Mouse (Mus musculus) limb, embryonic 14.5 days (tissue): ENCODE measurements around the gene Eif4h. TPM values are rescaled to one million over a fixed set of nuclear protein-coding genes. Genes with fewer than 3 reads are reported as not detected.

Experiments used
- ATAC-seq: fragments of 200-750 bp; cut with Nextera tagmentation; 2 replicates; pipeline ENCODE4 v1.8.0; 2017; ENCODE audit warnings: low read depth, moderate number of reproducible peaks, moderate TSS enrichment; ENCODE audit not compliant: low FRiP score
- DNase-seq: peaks from one replicate; pipeline ENCODE4 v3.0.0-alpha.2; 2015; ENCODE audit warnings: low spot score
- H3K27ac ChIP-seq: fragments of 300-500 bp; sonication (generic); replicated peaks from 2 replicates; pipeline ENCODE4 v1.5.1; 2014; ENCODE audit warnings: low read depth, mild to moderate bottlenecking, low read length, moderate library complexity, mixed read lengths
- H3K27me3 ChIP-seq: fragments of 300-500 bp; sonication (generic); 2 replicates; pipeline ENCODE4 v1.6.1; 2014; ENCODE audit warnings: low read length, mixed read lengths; ENCODE audit not compliant: control insufficient read depth, insufficient read depth
- H3K36me3 ChIP-seq: fragments of 300-500 bp; sonication (generic); 2 replicates; pipeline ENCODE4 v1.6.1; 2014; ENCODE audit warnings: mild to moderate bottlenecking, low read length, moderate library complexity, mixed read lengths; ENCODE audit not compliant: control insufficient read depth, insufficient read depth
- H3K4me1 ChIP-seq: fragments of 300-500 bp; sonication (generic); 2 replicates; pipeline ENCODE4 v1.6.1; 2014; ENCODE audit warnings: antibody characterized with exemption, low read length, mixed read lengths; ENCODE audit not compliant: control insufficient read depth, insufficient read depth
- H3K4me2 ChIP-seq: fragments of 300-500 bp; sonication (generic); replicated peaks from 2 replicates; pipeline ENCODE4 v1.6.1; 2014; ENCODE audit warnings: low read depth, mild to moderate bottlenecking, low read length, moderate library complexity; ENCODE audit not compliant: severe bottlenecking
- H3K4me3 ChIP-seq: fragments of 300-500 bp; sonication (generic); replicated peaks from 2 replicates; pipeline ENCODE4 v1.5.1; 2014; ENCODE audit warnings: low read length
- H3K9ac ChIP-seq: fragments of 300-500 bp; sonication (generic); 2 replicates; pipeline ENCODE4 v1.6.1; 2014; ENCODE audit warnings: mild to moderate bottlenecking, low read depth, low read length, moderate library complexity; ENCODE audit not compliant: severe bottlenecking
- H3K9me3 ChIP-seq: fragments of 300-500 bp; sonication (generic); 2 replicates; pipeline ENCODE4 v1.6.1; 2016; ENCODE audit warnings: low read length; ENCODE audit not compliant: control insufficient read depth
- POLR2A ChIP-seq: fragments of 200-500 bp; IDR thresholded peaks from 2 replicates; pipeline ENCODE4 v1.8.0; 2012; ENCODE audit warnings: inconsistent platforms, mild to moderate bottlenecking, moderate library complexity, borderline replicate concordance; ENCODE audit not compliant: insufficient read depth, insufficient read length; ENCODE audit errors: extremely low read depth
- WGBS: fragments of 180-500 bp; shearing (Covaris S2); extraction: QIAGEN DNeasy Blood & Tissue Kit; methylation state at CpG from one replicate; pipeline ENCODE4 v1.1.7; 2014; 5-methylcytosine and 5-hydroxymethylcytosine counted together
- polyA plus RNA-seq, 2 experiments: library from polyadenylated mRNA; depleted of rRNA in 1 of 2; stranded (reverse) in 1 of 2; unstranded in 1 of 2; fragments of >200 nt; fragmentation: Nextera tagmentation in 1 of 2; extraction: Ambion mirVana in 1 of 2; gene quantifications; 2 replicates each; pipeline versions ENCODE4 v1.2.1 to v1.2.3; 2012 to 2014

The Eif4h gene
- polyA plus RNA-seq, 2 experiments: 342 to 424 TPM

GRCm38 (mm10) chr5:134677491-134677890 is 38.2 kb upstream of the Eif4h start:
- no peak overlapping the region for H3K27ac ChIP-seq
- no peaks in the 10 kb centered on the region for H3K27me3 ChIP-seq
- 80% methylated on average over 5 of the region's 5 CpGs for WGBS
- ATAC-seq (no peak), DNase-seq (no peak)
- no peaks in the 10 kb centered on the region for H3K9me3 ChIP-seq
- no peak overlapping the region for H3K4me3 ChIP-seq
- no peak overlapping the region for H3K9ac ChIP-seq
- peaks cover 14% of the 10 kb centered on the region for H3K4me1 ChIP-seq
- TF ChIP-seq POLR2A: no peak
- peaks cover 10% of the 10 kb centered on the region for H3K36me3 ChIP-seq
- H3K4me2 ChIP-seq: no peak overlapping the region

DNA sequence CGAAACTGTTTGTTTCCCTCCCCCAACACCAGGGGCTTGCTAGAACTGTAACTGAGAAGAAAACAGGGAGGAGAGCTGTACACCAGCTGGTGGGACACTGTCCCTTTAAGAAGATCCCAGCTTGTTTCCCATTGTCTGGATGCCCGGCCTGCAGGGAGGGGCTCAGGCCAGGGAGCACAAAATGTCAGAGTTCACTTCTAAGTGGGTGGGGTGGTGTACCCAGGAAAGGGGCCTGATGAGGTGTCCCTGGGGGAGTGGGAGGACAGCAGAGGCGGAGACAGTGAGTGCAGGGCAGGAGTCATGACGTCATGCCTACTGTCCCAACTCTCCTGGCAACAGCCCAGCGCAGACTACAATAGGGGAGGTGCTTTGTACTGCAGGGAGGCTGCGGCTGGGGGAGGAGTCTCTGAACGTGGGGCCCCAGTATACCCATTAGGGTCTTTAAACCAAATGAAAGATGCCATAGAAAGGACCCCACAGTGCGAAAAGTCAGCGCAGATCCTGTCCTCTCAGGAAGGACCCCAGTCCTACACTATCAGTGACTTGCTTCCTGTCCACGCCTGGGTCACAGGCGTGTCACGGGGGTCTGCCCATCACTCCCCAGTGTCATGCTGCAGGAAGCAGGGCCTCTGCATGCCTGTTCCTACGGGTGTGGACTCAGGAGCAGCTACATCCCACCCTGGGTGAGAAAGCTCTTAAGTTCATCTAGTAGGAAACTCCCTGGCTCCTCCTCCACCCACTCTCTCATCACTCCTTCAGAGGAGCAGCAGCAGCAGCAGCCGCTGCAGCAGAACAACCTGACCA is 36.9 kb upstream of the Eif4h start:
- no peaks in the 10 kb centered on the region for H3K27me3 ChIP-seq
- WGBS: 4% methylated on average over 14 of the region's 14 CpGs
- peak; percentile 87 for DNase-seq
- peak overlapping the region; percentile 53 for H3K27ac ChIP-seq
- H3K4me1 ChIP-seq: peaks cover 14% of the 10 kb centered on the region
- H3K4me3 ChIP-seq: peak overlapping the region; percentile 25
- peak overlapping the region; percentile 42 for H3K4me2 ChIP-seq
- peaks cover 19% of the 10 kb centered on the region for H3K36me3 ChIP-seq
- TF ChIP-seq POLR2A: no peak
- H3K9me3 ChIP-seq: no peaks in the 10 kb centered on the region
- peak overlapping the region; percentile 37 for H3K9ac ChIP-seq
- peak; percentile 87 for ATAC-seq

DNA sequence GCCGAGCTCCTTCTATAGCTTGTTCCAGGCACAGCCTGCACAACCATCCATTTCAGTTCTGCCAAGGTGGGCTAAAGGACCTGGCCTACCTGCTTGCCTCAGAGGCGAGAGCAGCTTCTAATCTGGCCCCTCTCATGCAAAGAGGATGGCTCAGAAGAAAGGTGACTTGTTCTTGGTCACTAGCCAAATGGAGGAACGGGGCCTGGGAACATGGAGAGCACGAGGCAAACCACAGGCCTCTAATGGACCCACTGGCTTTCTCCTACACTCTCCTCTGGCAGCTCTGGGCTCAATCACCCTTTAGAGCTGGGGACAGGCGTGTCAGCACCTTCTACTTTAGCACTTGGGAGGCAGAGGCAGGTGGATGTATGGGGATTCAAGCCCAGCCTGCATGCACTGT is 35.7 kb upstream of the Eif4h start:
- H3K4me1 ChIP-seq: peaks cover 14% of the 10 kb centered on the region
- TF ChIP-seq POLR2A: no peak

GRCm38 (mm10) chr5:134672611-134673010 is 33.3 kb upstream of the Eif4h start:
- H3K36me3 ChIP-seq: peaks cover 41% of the 10 kb centered on the region
- ATAC-seq: no peak
- 89% methylated on average over 6 of the region's 6 CpGs for WGBS

More for the DNA sequence above, 35.7 kb upstream of the Eif4h start:
- Histone ChIP-seq H3K27ac (no peak overlapping the region), H3K9me3 (no peaks in the 10 kb centered on the region), H3K4me3 (no peak overlapping the region), H3K4me2 (no peak overlapping the region), H3K36me3 (peaks cover 25% of the 10 kb centered on the region), H3K9ac (no peak overlapping the region), H3K27me3 (no peaks in the 10 kb centered on the region)
- ATAC-seq: no peak
- DNase-seq: no peak
- 72% methylated on average over 5 of the region's 5 CpGs for WGBS

DNA sequence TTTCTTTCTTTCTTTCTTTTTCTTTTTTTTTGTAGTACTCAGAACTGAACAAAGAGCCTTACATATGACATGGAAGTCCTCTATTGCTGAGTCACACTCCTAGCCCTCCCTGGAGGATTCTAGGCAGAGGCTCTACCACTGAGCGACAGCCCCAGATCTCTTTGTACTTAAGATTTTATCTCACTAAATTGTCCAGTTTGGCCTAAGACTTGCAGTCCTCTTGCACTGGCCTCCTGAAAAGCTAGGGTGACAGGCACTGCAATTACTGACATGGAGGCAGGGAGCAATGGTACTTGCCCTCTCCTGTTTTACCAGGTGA is 32.9 kb upstream of the Eif4h start:
- H3K4me2 ChIP-seq: no peak overlapping the region
- ATAC-seq (no peak), DNase-seq (no peak)
- peaks cover 46% of the 10 kb centered on the region for H3K36me3 ChIP-seq
- 82% methylated on average over 1 of the region's 1 CpGs for WGBS
- H3K27ac ChIP-seq: no peak overlapping the region
- no peaks in the 10 kb centered on the region for H3K9me3 ChIP-seq
- no peak for TF ChIP-seq POLR2A
- no peaks in the 10 kb centered on the region for H3K27me3 ChIP-seq
- H3K4me3 ChIP-seq: no peak overlapping the region
- peaks cover 14% of the 10 kb centered on the region for H3K4me1 ChIP-seq
- no peak overlapping the region for H3K9ac ChIP-seq

More at GRCm38 (mm10) chr5:134672611-134673010, 33.3 kb upstream of the Eif4h start:
- no peak for TF ChIP-seq POLR2A
- H3K27me3 ChIP-seq: no peaks in the 10 kb centered on the region
- H3K9ac ChIP-seq: no peak overlapping the region
- H3K4me1 ChIP-seq: peaks cover 14% of the 10 kb centered on the region
- H3K9me3 ChIP-seq: no peaks in the 10 kb centered on the region
- no peak overlapping the region for H3K4me3 ChIP-seq
- DNase-seq: no peak
- H3K27ac ChIP-seq: no peak overlapping the region
- no peak overlapping the region for H3K4me2 ChIP-seq
